In genomic region chr5:139178895-139179631, GRCm38 (mm10) we compare ENCODE assay signal across 8 mouse cellular contexts. TPM values are rescaled to one million over a fixed set of nuclear protein-coding genes. Genes with fewer than 3 reads are reported as not detected.
A peak's percentile ranks its signal among the peaks of the same experiment; 100 is the strongest.
DNase-seq lines count a peak whose midpoint lies in the region; ATAC-seq lines count a peak whose summit lies in the region.

No protein-coding gene starts in this region.

- ATAC-seq in common myeloid progenitor, adult 5-6 weeks (replicated peaks; ENCODE audit: low read depth, poor library complexity, severe bottlenecking): peak; percentile 92
- ATAC-seq in megakaryocyte progenitor cell, adult 5-6 weeks (replicated peaks; ENCODE audit: poor library complexity): peak; percentile 96

- DNase-seq in adipocyte (ENCODE audit: low spot score): peak; percentile 88
- peak; percentile 89 for DNase-seq in gastrocnemius, postnatal 10 days
- peak; percentile 90 for DNase-seq in induced T-regulatory cell, adult 2 months (ENCODE audit: low read depth)
- peak; percentile 52 to 85 for DNase-seq in left cerebral cortex, postnatal 10 days (ENCODE audit: extremely low spot score in 1 of 2, low spot score in 2 of 2)
- DNase-seq in right cerebral cortex, postnatal 10 days (ENCODE audit: low spot score in 2 of 2): peak; percentile 72 to 85
- peak; percentile 55 to 74 for DNase-seq in urinary bladder, postnatal 36 days (ENCODE audit: low spot score in 2 of 2)

- intact Hi-C loops in left cerebral cortex, postnatal 10 days (cut with DNase I): loop anchor here (2.0 to 10.0 kb wide), 2 partner anchors 184 to 330 kb away; partner anchors contain the start of gene Pdgfa

RNA-seq across cellular contexts. Expression of gene Sun1, which starts 21.4 kb away (rescaled TPM):
- 51.7 and 60.4 TPM in 2 replicates for total RNA-seq in common myeloid progenitor, adult 5-6 weeks (2017)
- 10 to 100 TPM; 42.7 to 52.4 TPM for total RNA-seq in gastrocnemius, postnatal 10 days (2021)
- total RNA-seq in left cerebral cortex, postnatal 10 days (2021): 10 to 100 TPM; 81.3 to 82.9 TPM
- total RNA-seq in megakaryocyte progenitor cell, adult 5-6 weeks (2015): 18.8 and 21.5 TPM in 2 replicates
- 37.2 and 37.4 TPM in 2 replicates for total RNA-seq in megakaryocyte progenitor cell, adult 5-6 weeks (2017)

RNA-seq across cellular contexts. Expression of gene Dnaaf5, which starts 29.0 kb away (rescaled TPM):
- total RNA-seq in common myeloid progenitor, adult 5-6 weeks (2017): 9.7 and 11.9 TPM in 2 replicates
- 10 to 100 TPM in 1 of 2 experiments, 1 to 10 TPM in 1; 9.0 to 10.1 TPM for total RNA-seq in gastrocnemius, postnatal 10 days (2021)
- total RNA-seq in left cerebral cortex, postnatal 10 days (2021): 1 to 10 TPM; 6.3 to 6.7 TPM
- total RNA-seq in megakaryocyte progenitor cell, adult 5-6 weeks (2015): 11.6 and 15.8 TPM in 2 replicates
- 8.1 and 9.3 TPM in 2 replicates for total RNA-seq in megakaryocyte progenitor cell, adult 5-6 weeks (2017)

RNA-seq across cellular contexts. Expression of gene Prkar1b, which starts 29.3 kb away (rescaled TPM):
- not detected in 2 replicates for total RNA-seq in common myeloid progenitor, adult 5-6 weeks (2017)
- 1 to 10 TPM; 3.2 to 4.3 TPM for total RNA-seq in gastrocnemius, postnatal 10 days (2021)
- 100 to 1,000 TPM; 499 to 505 TPM for total RNA-seq in left cerebral cortex, postnatal 10 days (2021)
- 0.81 and 2.6 TPM in 2 replicates for total RNA-seq in megakaryocyte progenitor cell, adult 5-6 weeks (2015)
- 0.21 and 0.64 TPM in 2 replicates for total RNA-seq in megakaryocyte progenitor cell, adult 5-6 weeks (2017)

Comparison
In these comparisons a context has a peak if more than half of its experiments do, and no peak if none do; other contexts are left out.
1. Peak in every context shown above with its lines: DNase-seq and ATAC-seq.
2. RNA of gene Prkar1b, which starts 29.3 kb away (total RNA-seq): 499 to 505 TPM in left cerebral cortex, postnatal 10 days; 3.2 to 4.3 TPM in gastrocnemius, postnatal 10 days, 0.21 to 2.6 TPM in megakaryocyte progenitor cell, adult 5-6 weeks and not detected in common myeloid progenitor, adult 5-6 weeks; every median in the first group is over 10 times any median in the second.